Mouse (Mus musculus): ENCODE measurements around the gene Clic3. TPM values are rescaled to one million over a fixed set of nuclear protein-coding genes. Genes with fewer than 3 reads are reported as not detected.

Gene Clic3
- polyA plus RNA-seq, 1 experiment = not detected

DNA sequence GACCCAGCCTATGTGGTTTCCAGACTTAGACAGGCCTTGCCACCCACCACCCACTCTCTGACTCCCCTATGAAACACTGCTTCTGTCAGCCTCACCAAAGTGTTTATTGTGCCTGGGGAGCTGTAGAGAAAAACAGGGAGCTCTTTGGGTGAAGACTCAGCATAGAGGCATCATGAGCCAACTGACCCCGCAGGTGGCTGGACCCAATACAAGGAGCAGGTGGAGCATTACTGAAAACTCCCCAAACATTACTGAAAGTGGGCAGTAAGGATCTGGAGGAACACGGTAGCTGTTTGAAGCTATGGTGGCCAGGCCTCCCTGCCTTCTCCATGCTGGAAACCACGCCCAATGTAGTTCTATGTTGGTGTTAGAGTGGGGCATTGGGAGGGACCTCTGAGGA, 7.0 kb downstream of the Clic3 start:
- Histone ChIP-seq H3K4me3 (ENCODE audit: insufficient read depth, low read length) (no peak overlapping the region), H3K27ac (ENCODE audit: insufficient read depth, low read length) (no peak overlapping the region)

DNA sequence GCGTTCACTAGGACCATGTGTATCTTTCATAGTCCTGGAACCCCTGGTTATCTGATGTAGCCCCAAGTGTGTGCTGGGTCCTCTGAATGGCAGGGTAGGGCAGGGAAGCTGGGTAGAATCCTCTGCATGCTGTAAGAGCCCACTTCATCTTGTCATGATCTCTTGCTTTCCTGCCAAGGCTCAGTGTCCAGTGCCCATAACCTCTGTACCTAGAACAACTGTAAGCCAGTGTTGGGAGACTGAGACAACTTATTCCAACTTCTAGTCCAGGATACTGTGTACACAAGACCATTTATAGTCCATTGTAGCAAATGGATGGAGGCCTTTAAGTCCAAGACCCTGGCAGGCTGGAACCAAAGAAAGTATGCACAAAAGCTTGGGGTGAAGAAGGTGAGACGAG, 8.6 kb downstream of the Clic3 start:
- H3K4me3 ChIP-seq (ENCODE audit: insufficient read depth, low read length) = no peak overlapping the region
- no peaks in the 10 kb centered on the region for H3K4me1 ChIP-seq (ENCODE audit: control insufficient read depth, insufficient read depth, low read length)
- TF ChIP-seq CTCF (IDR thresholded peaks at IDR 0.05; ENCODE audit: borderline replicate concordance, insufficient read depth, low read length) (no peak), POLR2A (IDR thresholded peaks at IDR 0.05; ENCODE audit: low read depth, low read length) (no peak)
- no peak overlapping the region for H3K27ac ChIP-seq (ENCODE audit: insufficient read depth, low read length)

More for the DNA sequence above, 7.0 kb downstream of the Clic3 start:
- no peaks in the 10 kb centered on the region for H3K4me1 ChIP-seq (ENCODE audit: control insufficient read depth, insufficient read depth, low read length)
- TF ChIP-seq POLR2A (IDR thresholded peaks at IDR 0.05; ENCODE audit: low read depth, low read length) = no peak
- TF ChIP-seq CTCF (IDR thresholded peaks at IDR 0.05; ENCODE audit: borderline replicate concordance, insufficient read depth, low read length) = no peak

DNA sequence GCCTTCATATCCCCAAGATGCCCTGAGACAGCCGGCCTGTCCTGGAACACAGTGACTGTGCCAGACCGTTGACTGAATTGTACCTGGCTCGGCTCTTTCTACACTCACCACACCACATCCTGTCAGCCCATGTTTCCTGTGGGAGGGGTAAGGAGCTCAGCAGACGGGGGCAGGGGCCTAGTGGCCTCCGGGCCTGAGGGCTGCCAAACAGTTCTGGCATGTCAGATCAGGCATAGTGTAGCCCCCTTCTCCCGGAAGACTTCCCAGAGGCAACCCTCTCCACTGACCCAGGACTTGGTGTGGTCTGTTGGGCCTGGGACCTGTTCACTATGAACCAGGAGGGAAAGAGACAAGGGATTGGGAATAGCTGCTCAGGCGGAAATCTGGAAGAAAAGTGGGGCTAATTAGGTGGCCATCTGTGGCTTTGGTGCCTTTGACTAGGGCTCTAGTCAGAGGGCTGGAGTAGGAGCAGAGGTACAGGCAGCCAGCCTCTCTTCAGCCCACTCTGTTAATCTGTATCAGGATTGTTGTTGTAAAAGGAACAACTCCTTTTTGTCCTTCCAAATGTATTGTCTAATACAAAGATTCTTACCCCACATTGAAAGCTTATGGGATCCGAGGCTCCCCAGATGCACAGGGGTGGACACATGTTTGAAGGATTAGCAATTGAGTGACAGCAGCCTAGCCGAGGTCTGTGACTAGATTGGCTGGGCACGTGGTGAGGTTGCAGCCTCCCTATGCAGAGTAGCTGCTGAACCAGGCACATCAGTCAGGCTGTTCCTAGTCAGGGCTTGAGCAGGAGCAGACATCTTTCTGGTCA, 9.4 kb downstream of the Clic3 start:
- Histone ChIP-seq H3K27ac (ENCODE audit: insufficient read depth, low read length) (no peak overlapping the region), H3K4me1 (ENCODE audit: control insufficient read depth, insufficient read depth, low read length) (no peaks in the 10 kb centered on the region), H3K4me3 (ENCODE audit: insufficient read depth, low read length) (no peak overlapping the region)
- no peak for TF ChIP-seq POLR2A (IDR thresholded peaks at IDR 0.05; ENCODE audit: low read depth, low read length)
- no peak for TF ChIP-seq CTCF (IDR thresholded peaks at IDR 0.05; ENCODE audit: borderline replicate concordance, insufficient read depth, low read length)

DNA sequence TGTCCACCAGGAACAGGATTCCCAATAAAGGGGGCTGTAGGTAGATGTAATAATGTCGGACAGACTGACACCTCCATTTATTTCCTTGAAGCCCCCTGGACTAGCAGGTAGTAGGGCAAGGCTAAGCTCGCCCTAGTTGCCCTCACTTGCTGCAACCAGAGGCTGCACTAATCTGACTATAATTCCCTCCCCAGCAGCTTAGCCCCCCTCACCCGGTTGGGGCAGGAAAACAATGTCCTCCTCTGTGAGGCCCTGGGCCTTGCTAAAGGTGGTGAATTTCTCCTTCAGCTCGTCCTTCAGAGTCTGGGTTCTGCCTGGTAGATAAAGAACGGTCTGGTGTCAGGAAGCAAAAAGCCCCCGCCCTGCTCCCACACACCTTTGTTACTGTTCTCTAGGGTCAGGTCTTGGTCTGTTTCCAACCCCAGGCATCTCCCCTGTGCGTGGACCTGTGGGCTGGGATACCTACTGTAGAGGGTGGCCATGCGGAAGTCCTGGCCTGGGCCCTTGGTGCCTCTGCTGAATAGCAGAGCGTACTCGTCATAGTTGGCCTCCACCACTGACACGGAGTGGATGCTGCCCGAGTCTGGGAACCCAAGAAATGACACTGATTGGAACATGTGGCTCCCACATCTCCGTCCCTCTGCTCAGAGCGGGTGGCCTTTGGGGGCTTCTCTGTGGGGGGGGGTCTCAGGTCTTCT, 11.1 kb downstream of the Clic3 start:
- TF ChIP-seq CTCF (IDR thresholded peaks at IDR 0.05; ENCODE audit: borderline replicate concordance, insufficient read depth, low read length) (no peak), POLR2A (IDR thresholded peaks at IDR 0.05; ENCODE audit: low read depth, low read length) (no peak)
- Histone ChIP-seq H3K4me3 (ENCODE audit: insufficient read depth, low read length) (no peak overlapping the region), H3K4me1 (ENCODE audit: control insufficient read depth, insufficient read depth, low read length) (no peaks in the 10 kb centered on the region), H3K27ac (ENCODE audit: insufficient read depth, low read length) (no peak overlapping the region)

DNA sequence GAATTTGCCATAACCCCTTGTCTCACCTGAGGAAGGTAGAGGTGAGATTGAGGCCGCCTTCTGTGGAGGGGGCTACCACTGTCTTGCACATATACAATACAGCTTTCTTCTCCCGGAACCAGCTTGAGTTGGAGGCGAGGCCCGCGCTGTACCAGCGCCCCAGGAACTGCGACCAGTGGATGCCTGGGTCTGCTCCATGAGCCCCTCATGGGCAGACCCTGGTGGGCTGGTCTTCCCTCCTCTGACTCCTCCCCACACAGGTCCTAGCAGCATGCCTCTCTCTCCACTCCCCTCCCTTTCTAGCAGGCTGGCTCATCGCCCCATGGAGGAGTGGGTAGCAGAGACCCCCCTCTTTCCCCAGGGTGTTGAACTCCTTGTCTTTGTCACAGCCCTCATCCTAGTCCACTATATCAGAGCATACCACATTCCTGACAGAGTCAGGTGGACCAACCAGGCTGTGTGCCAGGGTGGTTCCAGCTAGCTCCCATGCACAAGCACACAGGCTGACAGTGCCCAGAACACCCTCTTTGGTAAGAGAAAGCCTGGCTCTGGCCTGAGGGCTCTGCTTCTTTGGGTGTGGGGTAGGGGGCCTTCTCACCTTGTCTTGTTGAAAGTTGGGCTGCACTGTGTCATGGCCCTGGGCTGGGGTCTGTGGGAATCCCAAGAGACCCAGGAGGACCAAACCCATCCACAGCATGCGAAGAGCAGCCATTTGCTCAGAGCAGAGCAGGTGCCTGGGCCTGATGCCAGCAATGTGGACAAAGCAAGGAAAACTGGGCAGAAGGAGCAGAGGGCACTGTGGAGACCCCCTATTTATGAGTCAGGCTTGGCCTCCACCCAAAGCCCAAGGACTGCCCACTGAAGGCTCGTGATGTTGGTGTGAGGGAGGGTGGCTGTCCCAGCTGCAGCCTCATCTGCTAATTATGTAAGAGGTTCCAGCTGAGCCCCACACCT, 12.6 kb downstream of the Clic3 start:
- no peak for TF ChIP-seq POLR2A (IDR thresholded peaks at IDR 0.05; ENCODE audit: low read depth, low read length)
- no peak for TF ChIP-seq CTCF (IDR thresholded peaks at IDR 0.05; ENCODE audit: borderline replicate concordance, insufficient read depth, low read length)
- no peak overlapping the region for H3K4me3 ChIP-seq (ENCODE audit: insufficient read depth, low read length)
- no peak overlapping the region for H3K27ac ChIP-seq (ENCODE audit: insufficient read depth, low read length)
- H3K4me1 ChIP-seq (ENCODE audit: control insufficient read depth, insufficient read depth, low read length) = no peaks in the 10 kb centered on the region

DNA sequence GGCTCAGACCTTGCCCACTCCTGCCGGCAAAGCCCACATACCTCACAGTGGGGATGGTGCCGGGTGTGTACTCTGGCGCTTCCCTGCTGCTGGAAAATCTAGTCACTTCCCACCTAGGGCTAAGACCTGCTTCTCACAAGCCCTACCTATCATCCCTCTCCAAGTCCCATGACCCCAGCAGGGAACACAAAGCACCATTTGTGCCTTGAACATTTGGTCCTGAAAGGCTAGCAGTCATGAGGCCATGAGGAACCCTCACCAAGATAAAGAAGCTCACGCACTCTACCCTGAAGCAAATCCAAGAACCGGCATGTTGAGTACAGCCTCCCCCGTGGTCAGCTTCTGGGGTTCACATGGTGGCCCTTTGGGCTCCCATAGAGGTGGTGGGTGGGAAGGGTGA, 13.3 kb downstream of the Clic3 start, which contains the start of gene Ptgds:
Gene Ptgds, minus strand, starts transcription at position 78 of the 400 bp plus-strand sequence.
- TF ChIP-seq POLR2A (IDR thresholded peaks at IDR 0.05; ENCODE audit: low read depth, low read length) (no peak), CTCF (IDR thresholded peaks at IDR 0.05; ENCODE audit: borderline replicate concordance, insufficient read depth, low read length) (no peak)
- H3K27ac ChIP-seq (ENCODE audit: insufficient read depth, low read length) = no peak within 1 kb of the TSS
- H3K4me1 ChIP-seq (ENCODE audit: control insufficient read depth, insufficient read depth, low read length) = no peaks in the 10 kb centered on the region
- H3K4me3 ChIP-seq (ENCODE audit: insufficient read depth, low read length) = no peak within 1 kb of the TSS

DNA sequence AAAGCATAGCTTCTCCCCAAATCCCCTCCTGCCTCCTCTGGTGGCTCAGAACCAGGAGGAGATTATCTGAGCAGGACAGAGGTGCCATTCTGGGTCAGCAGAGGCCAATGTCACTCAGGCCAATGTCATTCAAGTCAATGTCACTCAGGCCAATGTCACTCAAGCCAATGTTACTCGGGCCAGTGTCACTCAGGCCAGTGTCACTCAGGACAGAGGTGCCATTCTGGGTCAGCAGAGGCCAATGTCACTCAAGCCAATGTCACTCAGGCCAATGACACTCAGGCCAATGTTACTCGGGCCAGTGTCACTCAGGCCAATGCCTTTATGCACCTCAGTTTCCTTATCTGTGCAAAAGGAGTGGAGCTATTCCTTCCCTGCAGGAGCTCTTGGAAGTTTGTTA, 15.9 kb downstream of the Clic3 start:
- Histone ChIP-seq H3K4me3 (ENCODE audit: insufficient read depth, low read length) (no peak overlapping the region), H3K27ac (ENCODE audit: insufficient read depth, low read length) (no peak overlapping the region), H3K4me1 (ENCODE audit: control insufficient read depth, insufficient read depth, low read length) (no peaks in the 10 kb centered on the region)
- no peak for TF ChIP-seq CTCF (IDR thresholded peaks at IDR 0.05; ENCODE audit: borderline replicate concordance, insufficient read depth, low read length)

DNA sequence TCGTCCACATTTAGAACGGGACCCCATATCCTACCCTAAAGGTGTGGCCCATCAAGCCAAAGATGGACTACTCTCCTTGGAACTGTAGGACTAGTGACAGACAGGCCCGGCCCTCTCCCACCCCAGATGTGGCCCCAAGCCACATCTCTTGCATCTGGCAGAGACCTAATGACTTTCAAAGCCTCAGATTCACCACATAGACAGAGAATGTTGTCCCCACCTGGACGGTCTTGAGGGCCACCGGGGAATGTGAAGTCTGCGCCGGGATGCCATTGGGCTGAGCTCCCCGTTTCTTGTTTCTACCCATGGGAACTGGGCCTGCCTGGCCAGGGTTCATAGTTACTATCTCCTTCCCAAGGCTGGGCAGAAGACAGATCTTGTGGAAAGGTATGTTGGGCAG, 20.9 kb downstream of the Clic3 start:
- H3K4me1 ChIP-seq (ENCODE audit: control insufficient read depth, insufficient read depth, low read length) = no peaks in the 10 kb centered on the region
- no peak for TF ChIP-seq POLR2A (IDR thresholded peaks at IDR 0.05; ENCODE audit: low read depth, low read length)
- TF ChIP-seq CTCF (IDR thresholded peaks at IDR 0.05; ENCODE audit: borderline replicate concordance, insufficient read depth, low read length) = no peak
- H3K27ac ChIP-seq (ENCODE audit: insufficient read depth, low read length) = no peak overlapping the region
- H3K4me3 ChIP-seq (ENCODE audit: insufficient read depth, low read length) = no peak overlapping the region

DNA sequence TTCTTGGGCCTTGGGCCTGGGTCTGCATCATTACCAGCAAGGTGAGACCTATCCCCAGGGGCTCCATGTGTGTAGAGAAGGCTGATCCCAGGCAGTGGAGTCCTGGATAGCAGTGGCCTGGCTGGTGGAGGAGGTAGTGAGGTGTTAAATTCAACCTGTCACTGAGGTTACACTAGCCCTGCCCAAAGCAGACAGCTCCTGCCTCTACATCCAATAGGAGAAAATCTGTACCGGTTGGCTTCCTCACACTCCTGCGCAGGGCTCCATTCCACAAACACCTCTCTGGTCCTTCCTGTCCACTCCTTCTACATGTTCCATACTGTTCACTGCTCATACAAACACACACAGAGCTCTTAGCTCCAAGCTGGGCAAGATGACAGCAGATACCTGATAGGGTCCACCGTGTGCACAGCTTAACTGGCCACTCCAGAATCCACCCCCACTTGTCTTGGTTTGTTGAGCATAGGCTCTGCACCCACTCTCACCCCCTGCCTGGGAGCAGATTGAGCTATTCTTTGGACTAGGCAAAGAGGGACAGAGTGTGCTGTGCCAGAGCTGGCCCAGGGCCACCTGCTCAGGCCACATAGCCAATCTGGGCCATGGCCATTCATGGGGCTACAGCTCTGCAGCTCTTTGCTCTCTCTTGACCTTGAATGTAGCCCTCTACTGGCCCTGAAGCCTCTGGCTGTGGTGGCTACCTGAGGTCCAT, 21.5 kb downstream of the Clic3 start:
- Histone ChIP-seq H3K4me3 (ENCODE audit: insufficient read depth, low read length) (no peak overlapping the region), H3K4me1 (ENCODE audit: control insufficient read depth, insufficient read depth, low read length) (no peaks in the 10 kb centered on the region), H3K27ac (ENCODE audit: insufficient read depth, low read length) (no peak overlapping the region)
- TF ChIP-seq POLR2A (IDR thresholded peaks at IDR 0.05; ENCODE audit: low read depth, low read length) = no peak
- TF ChIP-seq CTCF (IDR thresholded peaks at IDR 0.05; ENCODE audit: borderline replicate concordance, insufficient read depth, low read length) = no peak
